Mouse (Mus musculus): ENCODE measurements around the gene Rasgrp3.
"Not testable (repeated sequence)": the region's sequence is repeated elsewhere in the genome, so short reads cannot be mapped to it uniquely, and the experiment has no call there.

Rasgrp3 gene

DNA sequence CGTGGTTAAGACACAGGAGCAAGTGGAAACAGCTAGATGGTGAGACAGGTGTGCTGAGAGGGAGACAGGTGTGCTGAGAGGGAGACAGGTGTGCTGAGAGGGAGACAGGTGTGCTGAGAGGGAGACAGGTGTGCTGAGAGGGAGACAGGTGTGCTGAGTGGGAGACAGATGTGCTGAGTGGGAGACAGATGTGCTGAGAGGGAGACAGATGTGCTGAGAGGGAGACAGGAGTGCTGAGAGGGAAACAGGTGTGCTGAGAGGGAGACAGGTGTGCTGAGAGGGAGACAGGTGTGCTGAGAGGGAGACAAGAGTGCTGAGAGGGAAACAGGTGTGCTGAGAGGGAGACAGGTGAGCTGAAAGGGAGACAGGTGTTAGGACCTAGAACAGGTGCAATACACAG, 27.5 kb downstream of the Rasgrp3 start:
- not testable (repeated sequence) for DNase-seq

DNA sequence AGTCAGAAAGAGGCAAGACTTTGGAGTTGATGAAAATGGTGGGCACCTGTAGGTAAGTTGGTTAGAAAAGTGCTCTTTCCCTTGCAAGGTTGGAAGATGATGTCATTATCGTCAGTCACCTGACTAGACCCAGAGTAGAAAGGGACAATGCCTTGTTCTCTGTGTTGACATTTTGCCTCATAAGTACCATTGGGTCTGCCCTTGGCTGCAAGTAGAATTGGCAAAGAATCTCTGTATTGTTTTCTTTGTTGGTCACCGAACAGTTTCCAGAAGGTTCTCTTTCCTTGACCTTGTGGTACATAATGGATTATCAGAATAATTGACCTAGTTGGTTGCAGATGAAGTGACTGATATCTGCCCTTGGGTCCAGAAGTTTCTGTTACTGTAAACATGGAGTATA, 27.9 kb downstream of the Rasgrp3 start:
- no peak for DNase-seq

DNA sequence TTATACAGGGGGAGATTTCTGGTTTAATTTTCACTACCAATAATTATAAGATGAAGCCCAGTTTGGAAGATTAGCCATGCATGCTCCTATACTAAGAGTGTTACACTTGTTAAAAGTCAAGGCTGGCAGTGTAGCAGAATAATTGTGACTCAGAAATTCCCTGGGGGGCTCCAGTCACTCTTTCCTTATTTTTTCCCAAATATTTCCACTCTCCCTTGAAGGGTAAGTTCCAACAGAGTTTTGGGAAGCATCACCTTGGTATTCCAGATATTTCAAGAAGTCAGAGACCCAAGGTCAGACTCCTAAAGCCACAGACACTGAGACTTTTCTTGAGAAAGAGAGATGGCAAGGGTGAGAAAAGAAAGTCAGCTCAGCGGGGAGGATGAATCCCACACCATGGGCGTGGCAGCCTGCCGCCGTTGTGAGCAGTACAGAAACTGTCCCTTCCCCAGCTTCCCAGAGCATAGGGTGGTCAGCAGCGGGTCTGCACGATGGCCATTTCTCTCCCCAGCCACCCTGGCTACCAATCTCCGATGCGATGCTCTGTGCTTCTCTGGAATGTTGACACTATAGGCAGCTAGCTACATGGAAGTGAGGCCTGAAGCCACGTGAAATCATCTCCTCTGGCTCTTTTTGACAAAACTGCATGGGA, 28.8 kb downstream of the Rasgrp3 start:
- no peak for DNase-seq

DNA sequence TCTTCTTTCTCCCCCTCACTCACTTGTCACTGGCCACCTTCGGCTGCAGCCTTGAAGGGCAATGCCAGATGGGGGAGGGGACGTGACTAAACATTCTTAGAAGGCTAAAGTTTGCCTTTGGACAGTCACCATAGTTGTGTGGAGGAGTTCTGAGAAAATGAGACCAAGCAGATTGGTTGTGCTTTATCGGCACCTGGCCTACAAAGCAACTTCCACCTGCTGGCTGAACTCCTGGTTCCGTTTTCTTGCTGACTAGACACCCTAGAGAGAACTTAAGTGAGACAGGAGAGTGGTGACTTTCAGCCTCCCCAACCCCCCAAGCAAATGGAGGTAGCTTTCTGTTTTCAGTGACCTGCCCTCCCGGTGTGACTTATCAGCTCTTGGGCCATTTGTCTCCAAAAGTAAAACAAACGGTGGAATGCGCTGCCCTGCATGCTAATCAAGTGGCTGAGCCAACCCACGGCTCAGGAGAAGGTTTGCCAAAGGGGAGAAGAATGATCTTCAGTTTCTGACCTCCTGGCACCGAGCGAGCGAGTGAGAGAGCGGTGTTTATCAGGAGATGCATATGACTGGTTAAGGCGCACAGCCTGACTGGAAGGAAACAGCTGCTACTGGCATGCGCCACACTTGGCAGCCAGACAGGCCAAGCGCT, 29.4 kb downstream of the Rasgrp3 start:
- DNase-seq = peak; percentile 70

DNA sequence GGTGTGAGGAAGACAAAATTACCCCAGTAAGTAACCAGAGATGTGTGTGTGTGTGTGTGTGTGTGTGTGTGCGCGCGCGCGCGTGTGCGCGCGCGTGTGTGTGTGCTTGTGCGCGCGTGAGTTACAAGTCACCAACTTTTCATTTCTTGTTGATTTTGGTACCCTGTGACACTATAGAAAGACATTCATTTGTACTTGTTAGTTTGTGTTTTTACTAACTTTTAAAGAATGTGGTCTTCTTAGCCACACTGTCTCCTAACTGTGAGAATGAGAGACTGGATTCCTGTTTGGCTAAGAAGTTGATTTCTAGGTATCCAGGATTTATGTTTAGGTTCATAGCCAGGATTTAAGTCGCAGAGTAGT, 29.9 kb downstream of the Rasgrp3 start:
- DNase-seq = no peak

DNA sequence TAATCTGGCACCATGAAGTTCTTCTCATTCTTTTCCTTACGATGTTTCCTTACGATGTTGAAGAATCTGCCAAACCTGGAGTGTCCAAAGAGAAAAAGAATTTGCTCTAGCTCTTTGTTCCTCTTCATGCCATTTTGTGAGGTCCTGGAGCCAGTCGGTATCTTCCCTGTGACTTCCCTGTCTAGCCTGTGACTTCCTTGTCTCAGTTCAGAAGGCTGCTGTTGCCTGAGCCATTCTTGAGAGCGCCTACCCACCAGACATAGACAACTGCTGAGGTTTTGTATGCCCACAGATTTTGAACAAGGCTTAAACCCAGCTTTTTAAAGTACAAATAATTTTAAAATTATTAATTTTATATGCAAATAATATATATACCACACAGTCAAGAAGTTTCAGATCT, 31.3 kb downstream of the Rasgrp3 start:
- no peak for DNase-seq

DNA sequence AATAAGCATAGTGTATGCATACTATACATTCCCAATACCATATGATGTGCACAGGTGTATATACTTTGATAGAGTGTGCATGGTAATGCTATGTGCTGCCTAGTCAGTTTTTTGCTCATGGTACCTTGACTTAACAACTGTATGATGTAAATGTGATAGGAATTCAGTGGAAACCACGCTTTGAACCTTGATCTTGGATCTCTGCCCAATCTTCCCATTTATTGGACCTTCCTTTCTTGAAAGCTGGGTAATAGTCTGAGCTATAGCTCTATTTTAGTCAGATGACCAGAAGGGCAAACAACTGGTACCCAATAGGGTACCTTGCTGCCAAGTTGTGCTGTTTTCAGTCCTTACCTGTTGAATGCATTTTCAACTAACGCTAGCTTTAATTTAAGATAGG, 31.8 kb downstream of the Rasgrp3 start:
- no peak for DNase-seq

DNA sequence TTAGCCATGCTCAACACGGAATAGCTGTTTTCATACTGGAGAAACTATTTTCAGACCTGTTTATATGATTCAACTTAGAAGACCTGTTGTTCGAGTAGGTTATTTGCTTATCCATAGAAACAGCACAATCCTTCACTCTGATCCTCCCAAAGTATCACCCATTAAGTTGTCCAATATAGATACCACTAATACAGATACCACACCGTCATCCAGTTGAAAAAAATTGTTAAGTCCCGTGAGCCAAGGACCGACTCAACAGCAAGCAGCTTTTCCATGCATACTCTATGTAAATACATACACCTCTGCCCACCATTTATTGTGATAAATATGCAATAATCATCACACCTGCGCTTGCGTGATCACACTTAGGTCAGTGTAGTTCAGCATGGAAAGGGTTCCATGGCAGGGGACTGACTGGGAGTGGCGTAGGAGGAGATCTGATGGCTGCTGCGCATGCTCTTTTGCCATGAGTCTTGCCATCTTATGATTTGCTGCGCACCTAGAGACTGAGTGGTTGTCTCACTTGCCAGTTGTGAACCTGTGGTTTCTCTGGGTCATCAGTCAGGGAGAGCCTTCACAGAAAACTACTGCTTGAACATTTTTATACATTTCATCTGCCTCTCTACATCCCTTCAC, 32.9 kb downstream of the Rasgrp3 start:
- no peak for DNase-seq

DNA sequence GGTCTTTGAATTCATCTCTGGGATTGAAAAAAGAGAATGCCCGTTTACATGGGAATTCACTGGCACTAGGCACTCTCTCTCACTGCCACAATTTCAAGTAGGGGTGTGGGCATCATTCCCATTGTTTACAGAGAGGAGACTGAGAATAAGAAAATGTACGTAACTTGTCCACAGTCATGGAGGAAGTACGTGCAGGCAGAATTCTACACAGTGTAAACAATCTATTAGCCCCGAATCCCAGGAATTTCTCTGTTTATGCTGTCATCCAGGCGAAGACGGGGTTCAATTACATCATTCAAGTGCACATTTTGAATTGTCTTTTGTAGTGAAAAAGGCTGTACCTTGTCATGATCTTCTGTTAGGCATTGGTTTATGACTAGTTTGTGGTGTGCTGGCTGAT, 34.6 kb downstream of the Rasgrp3 start:
- DNase-seq = no peak

DNA sequence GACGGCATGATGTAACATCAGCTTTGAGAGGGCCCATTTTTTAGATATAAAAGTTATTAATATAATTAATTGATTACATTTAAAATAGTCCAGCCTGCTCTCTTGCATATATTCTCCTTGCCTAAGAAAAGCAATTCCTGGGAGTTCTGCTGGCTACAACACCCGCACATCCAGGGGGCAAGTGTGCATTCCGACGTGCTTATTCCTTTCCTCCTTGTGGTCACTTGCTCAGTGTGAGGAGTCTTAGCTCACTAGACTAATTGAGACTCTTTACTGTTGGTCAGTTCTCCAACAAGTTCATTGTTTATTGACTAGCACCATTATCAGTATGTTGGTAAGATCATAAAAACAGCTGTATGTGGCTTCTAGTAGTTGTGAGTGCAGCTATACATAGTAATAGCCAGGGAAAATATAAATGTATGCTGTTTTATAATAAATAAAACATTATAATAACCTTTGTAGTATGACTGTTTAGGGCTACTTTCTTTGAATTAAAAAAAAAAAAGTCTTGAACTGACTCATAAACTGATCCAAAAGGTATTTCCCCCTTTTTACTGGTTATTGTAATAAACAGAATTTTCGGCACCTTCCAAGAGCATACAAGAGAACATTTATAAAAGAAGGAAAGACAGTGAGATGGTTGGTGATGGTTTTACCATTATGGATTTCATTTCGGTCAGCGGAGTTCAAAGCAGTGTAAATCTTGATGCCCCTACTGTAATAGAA, 35.4 kb downstream of the Rasgrp3 start:
- no peak for DNase-seq

DNA sequence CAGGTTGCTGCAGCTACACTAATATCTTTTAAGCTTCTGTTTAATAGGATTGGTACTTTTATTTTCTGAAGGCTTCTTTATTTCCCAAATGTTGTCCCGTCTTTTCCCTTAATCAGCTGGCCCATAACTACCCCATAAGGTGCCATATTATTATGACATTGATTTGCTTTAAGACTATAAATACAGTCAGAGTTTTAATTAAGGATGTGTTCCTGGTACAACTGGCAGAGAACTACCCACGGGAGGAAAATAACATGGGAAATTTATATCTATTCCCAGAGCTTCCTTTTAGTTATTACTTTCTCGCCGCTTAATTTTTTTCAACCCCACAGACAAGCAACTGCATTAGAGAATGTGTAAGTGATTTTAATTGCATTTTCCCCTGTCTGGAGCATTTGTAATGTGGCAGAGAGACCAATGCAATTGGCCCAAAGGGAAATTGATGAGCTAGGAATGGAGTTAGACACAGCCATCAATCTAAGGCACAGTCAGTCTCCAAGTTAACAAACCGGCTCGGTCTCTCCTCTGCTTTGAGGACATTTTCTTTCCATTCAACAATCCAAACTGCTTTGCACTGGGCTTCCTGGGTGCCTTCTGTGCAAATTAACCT, 36.1 kb downstream of the Rasgrp3 start:
- DNase-seq = no peak

DNA sequence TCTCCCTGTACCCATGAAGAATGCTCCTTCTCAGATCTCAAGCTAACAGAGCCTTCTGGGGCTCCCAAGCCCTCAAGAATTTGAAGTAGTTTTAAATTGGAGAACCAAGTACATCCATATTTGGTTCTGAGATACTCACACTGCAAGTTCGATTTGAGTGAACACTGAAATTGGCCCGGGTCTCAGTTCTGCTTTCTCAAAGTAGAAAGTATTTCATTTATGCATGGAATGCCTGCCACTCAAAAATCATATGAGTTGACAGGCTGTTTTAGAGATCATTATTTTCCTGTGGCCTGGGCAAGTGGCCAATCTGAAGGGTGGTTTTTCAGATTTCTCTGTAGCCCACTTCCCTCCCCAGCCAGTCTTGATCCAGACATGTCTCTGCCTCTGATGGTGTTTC, 36.7 kb downstream of the Rasgrp3 start:
- DNase-seq = no peak

DNA sequence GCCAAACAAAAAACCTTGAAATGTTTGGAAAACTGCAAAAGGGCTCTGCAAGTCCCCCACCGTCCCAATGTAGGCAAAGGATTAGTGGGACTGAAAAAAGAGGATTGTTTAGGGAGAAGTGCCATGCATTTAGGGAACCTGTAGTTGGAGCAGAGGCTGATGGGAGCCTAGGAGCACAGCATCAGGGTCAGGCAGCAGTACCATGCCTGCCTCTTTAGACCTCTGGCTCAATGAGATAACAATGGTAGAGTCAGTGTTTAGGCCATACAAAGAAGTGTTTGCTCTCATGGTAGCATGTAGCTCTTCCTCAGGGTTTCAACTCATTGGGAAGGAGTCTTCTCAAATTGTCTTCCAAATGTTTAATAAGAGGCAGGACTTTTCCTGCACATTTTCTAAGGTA, 40.3 kb downstream of the Rasgrp3 start:
- DNase-seq = no peak

DNA sequence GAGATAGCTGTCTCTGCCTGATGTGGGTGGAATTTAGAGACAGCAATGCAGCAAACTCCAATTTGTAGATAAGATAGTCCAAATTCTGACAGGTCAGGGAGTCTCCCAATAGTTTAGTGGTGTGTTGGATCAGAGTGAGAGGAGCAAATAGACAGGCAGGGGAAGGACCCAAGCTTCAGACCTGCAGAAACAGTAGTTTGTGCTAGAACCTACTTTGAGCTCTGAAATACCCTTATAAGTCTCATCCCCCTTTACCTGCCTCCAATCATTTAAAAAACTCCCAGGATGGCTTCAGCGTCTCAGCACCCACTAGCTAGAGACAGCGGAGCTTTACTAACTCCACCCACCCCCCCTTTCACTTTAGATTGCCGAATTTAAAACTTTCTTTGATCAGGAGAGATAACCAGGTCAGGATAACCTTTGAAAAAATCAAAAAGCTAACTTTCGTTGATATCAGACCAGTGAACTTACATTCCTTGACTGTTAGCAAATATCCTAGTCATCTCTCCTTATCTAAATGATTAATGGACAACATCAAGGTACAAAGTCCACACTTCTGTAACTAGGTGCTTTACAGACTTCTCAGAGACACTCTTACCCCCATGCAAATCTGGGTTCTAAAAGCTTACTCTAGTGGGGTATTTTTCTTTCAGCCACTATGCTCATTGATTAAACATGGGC, 41.2 kb downstream of the Rasgrp3 start:
- no peak for DNase-seq

DNA sequence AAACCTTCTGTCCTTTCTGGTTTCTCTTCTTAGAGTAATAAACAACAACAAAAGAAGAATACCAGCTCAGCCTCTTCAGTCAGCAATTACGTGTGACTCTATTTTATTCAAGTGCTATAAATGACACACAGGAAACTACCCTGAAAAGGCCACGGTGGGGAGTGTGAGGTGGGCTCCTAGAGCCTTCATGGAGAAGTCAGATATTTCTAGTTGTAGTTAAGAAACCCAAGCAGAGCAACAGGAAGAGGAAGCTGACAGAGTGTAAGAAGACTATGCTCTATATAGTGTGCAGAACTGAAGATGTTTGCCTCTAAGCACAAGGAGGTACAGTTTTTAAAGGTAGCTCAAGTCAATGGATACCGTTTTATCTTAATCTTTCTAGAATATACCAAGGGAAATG, 42.0 kb downstream of the Rasgrp3 start:
- DNase-seq = no peak

DNA sequence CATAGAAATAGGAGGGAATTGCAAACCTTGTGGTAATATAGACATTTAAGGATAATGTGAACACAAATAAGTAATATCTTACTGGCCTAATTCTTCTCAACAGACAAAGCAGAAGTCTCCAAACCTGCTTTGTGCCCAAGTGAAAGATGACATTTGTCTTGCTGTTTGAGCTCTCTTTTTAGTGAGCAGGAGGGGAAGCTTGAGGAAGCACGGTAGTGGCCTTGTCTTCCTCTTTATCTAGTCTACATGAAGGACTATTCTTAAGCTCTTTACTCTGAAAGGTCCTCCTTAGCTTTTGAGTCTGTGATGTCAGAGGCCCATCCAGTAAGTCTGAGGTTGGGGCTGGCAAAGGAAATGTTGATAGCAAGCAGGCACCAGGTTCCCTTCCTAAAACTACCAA, 43.1 kb downstream of the Rasgrp3 start:
- no peak for DNase-seq

DNA sequence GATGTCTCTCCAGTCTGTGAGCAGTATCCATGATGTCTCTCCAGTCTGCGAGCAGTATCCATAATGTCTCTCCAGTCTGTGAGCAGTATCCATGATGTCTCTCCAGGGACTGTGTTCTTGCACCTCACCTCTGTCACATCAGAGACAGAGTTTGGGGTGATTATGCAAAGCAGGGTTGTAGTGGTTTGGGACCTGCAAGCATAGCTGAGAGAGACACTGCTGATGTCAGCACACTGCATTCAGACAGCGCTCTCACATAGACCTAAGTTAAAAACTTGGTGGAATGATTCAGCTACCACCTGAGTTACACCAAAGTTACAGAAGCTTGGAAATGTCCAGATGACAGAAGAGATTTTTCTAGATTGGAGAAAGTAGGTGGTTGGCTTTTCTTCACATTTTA, 44.0 kb downstream of the Rasgrp3 start:
- no peak for DNase-seq

DNA sequence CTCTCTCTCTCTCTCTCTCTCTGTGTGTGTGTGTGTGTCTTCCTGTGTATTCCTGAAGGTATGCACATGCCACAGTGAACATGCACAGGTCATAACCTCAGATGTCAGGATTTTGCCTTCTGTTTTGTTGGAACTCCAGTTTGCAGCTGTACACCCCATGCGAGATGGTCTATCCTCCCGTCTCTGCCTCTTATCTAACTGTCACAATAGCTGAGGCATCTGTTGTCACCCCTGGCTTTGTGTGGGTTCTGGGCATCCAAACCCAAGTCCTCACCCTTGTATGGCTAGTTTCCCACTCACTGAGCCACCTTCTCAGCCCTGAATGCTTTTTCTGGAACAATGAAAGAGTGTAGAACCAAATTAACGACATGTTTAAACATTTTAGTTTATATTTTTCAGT, 44.7 kb downstream of the Rasgrp3 start:
- no peak for DNase-seq

DNA sequence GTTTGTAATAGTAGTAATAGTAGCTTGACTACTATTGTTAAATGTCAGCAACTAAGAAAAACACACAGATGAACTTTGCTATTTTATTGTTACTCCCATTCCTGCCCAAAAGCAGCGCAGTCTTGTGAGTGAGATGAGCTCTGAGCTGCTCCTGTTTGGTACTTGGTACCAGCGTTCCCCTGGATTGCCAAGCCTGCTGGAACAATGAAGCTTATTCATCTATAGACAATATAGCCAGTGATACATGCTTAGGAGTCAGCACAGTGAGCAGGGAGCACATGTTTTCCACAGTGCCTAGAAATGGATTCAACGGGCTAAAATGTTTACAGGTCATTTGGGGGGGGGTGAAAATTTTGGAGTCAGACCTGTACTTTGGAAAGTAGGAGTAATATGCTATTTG, 50.5 kb downstream of the Rasgrp3 start:
- DNase-seq = no peak

DNA sequence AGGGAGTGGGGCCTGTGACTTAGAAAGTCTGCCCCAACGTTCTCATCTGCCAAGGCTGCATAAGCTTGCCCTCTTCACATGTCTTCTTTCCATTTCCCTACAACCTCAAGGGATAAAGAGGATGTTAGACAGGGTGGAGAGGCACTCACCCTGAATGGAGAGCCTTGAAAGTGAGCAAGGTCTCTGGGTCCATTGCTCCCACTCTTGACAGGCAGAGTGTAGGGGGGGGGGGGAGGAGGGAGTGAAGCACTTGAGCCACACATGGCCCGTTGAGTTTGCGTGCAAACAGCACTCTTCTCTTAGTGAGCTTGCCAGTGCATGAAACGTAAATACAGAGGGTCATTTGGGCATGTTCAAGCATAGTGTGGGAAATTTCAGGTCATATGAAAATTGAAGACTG, 59.5 kb downstream of the Rasgrp3 start:
- no peak for DNase-seq

DNA sequence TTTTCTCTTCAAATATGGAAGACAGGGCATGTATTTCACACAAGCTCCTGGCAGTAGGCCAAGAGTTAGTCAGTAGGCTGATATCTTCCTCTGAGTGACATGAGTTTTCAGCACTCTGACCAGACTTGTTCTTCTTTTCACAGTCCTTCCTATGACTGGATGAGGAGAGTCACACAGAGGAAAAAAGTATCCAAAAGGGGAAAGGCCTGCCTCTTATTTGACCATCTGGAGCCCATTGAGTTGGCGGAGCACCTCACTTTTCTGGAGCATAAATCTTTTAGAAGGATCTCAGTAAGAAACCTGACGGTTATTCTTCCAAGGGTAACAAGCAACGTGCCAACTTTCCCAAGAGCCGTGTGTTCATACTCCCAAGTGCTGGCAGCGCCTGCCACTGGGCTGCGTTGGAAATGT, 62.5 kb downstream of the Rasgrp3 start:
- DNase-seq = no peak

DNA sequence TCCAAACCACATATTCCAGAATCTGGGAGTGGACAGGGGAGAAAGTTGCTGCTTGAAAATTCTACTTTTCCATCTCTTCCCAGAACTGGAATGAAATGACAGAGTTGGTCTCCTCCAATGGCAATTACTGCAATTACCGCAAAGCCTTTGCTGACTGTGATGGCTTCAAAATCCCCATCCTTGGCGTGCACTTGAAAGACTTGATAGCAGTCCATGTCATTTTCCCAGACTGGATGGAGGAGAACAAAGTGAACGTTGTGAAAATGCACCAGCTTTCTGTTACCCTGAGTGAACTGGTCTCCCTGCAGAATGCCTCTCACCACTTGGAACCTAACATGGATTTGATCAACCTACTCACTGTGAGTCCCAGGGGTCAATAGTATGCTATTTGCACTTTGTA, 67.3 kb downstream of the Rasgrp3 start:
- DNase-seq = no peak

DNA sequence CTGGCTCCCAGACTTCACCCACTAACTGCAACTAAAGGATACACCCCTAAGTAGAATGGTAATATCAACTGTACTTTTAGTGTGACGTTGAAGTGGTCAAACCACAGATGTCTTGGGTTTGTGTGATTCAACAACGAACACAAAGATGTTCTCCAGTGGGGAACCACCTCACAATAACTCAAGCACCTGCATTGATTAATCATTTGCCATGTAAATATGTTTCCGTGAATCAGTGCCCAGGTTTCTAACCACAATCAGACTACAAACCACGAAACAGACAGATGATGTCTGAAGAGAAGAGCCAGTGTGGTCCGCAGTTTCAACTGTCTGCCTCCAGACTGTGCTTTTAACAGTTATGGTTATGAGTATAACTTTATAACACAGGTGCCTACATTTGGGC, 69.4 kb downstream of the Rasgrp3 start:
- no peak for DNase-seq

All from kidney, adult 11 months (tissue).